Mouse (Mus musculus) heart, embryonic 14.5 days (tissue): ENCODE measurements around the gene Plpp3. TPM values are rescaled to one million over a fixed set of nuclear protein-coding genes. Genes with fewer than 3 reads are reported as not detected.

Source experiments
- ATAC-seq: fragments of 200-750 bp; cut with Nextera tagmentation; 2 replicates; pipeline ENCODE4 v1.8.0; 2017; ENCODE audit warnings: low read depth, moderate TSS enrichment; ENCODE audit not compliant: insufficient number of reproducible peaks, insufficient read depth, low FRiP score
- H3K27ac ChIP-seq, 2 experiments: fragments of 200-500 bp in 1 of 2; fragments of 300-500 bp in 1 of 2; sonication (generic) in 1 of 2; replicated peaks in 1 of 2; 2 replicates each; pipeline ENCODE4 v1.5.1; 2012 to 2014; ENCODE audit warnings: low read depth in 2 of 2, low read length in 2 of 2, control low read depth in 1 of 2, mild to moderate bottlenecking in 1 of 2, mixed read lengths in 1 of 2; ENCODE audit not compliant: control insufficient read depth in 1 of 2, insufficient read depth in 1 of 2
- H3K27me3 ChIP-seq: fragments of 300-500 bp; sonication (generic); 2 replicates; pipeline ENCODE4 v1.6.1; 2014; ENCODE audit warnings: mild to moderate bottlenecking, low read length, control low read depth; ENCODE audit not compliant: control insufficient read depth, insufficient read depth
- H3K36me3 ChIP-seq: fragments of 300-500 bp; sonication (generic); 2 replicates; pipeline ENCODE4 v1.6.1; 2014; ENCODE audit warnings: mild to moderate bottlenecking, control low read depth, low read length, mixed read lengths; ENCODE audit not compliant: control insufficient read depth, insufficient read depth
- H3K4me1 ChIP-seq, 2 experiments: fragments of 200-500 bp in 1 of 2; fragments of 300-500 bp in 1 of 2; sonication (generic) in 1 of 2; 2 replicates each; pipeline ENCODE4 v1.6.1; 2012 to 2014; ENCODE audit warnings: low read length in 2 of 2, control low read depth in 1 of 2, mixed read lengths in 1 of 2; ENCODE audit not compliant: control insufficient read depth in 2 of 2, insufficient read depth in 2 of 2
- H3K4me2 ChIP-seq: fragments of 300-500 bp; sonication (generic); 2 replicates; pipeline ENCODE4 v1.6.1; 2014; ENCODE audit warnings: mild to moderate bottlenecking, low read length
- H3K4me3 ChIP-seq, 2 experiments: fragments of 200-500 bp in 1 of 2; fragments of 300-500 bp in 1 of 2; sonication (generic) in 1 of 2; 2 replicates each; pipeline ENCODE4 v1.5.1; 2012 to 2014; ENCODE audit warnings: low read length in 2 of 2, mild to moderate bottlenecking in 2 of 2, control low read depth in 1 of 2, low read depth in 1 of 2, moderate library complexity in 1 of 2; ENCODE audit not compliant: control insufficient read depth in 1 of 2, insufficient read depth in 1 of 2
- H3K9ac ChIP-seq: fragments of 300-500 bp; sonication (generic); 2 replicates; pipeline ENCODE4 v1.6.1; 2014; ENCODE audit warnings: mild to moderate bottlenecking, low read length
- H3K9me3 ChIP-seq: fragments of 300-500 bp; sonication (generic); 2 replicates; pipeline ENCODE4 v1.6.1; 2016; ENCODE audit warnings: low read length, control low read depth; ENCODE audit not compliant: control insufficient read depth
- WGBS: fragments of 180-500 bp; shearing (Covaris S2); extraction: QIAGEN DNeasy Blood & Tissue Kit; methylation state at CpG from one replicate; pipeline ENCODE4 v1.1.7; 2014; 5-methylcytosine and 5-hydroxymethylcytosine counted together
- polyA plus RNA-seq: library from polyadenylated mRNA; unstranded; fragments of >200 nt; fragmentation: Nextera tagmentation; extraction: Ambion mirVana; gene quantifications from 2 replicates; pipeline ENCODE4 v1.2.1, GENCODE M21; 2014

Plpp3 gene
- polyA plus RNA-seq, 1 experiment from 2014 or later = 32.8 TPM

DNA sequence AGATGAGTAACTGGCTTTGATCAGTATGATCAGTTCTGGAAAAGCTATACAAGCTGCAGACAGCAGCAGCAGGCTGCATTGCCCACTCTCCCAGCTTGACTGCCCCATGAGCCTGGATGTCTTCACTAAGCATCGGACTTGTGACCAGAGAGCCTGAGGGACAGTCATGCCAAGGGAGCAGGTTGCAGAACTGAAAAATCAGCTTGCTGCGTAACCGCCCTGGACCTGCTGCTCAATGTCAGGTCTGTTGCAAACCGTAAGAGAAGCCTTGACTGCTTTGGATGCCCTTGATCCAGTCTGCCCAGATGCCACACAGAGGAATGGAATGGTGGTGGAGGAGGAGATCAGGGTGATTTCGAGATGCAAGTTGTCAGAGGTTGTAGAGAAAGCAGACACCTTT is 41.5 kb downstream of the Plpp3 start:
- 84% methylated on average over 5 of the region's 5 CpGs for WGBS
- ATAC-seq = no peak
- Histone ChIP-seq H3K4me2 (no peak overlapping the region), H3K27ac (no peak overlapping the region), H3K9ac (no peak overlapping the region), H3K9me3 (no peaks in the 10 kb centered on the region), H3K4me3 (no peak overlapping the region), H3K27me3 (no peaks in the 10 kb centered on the region), H3K4me1 (peaks cover 0 to 3% of the 10 kb centered on the region in 2 experiments; a peak in 2 of 4 replicates), H3K36me3 (peaks cover 14% of the 10 kb centered on the region; the same call in 1 of the 2 replicates)

DNA sequence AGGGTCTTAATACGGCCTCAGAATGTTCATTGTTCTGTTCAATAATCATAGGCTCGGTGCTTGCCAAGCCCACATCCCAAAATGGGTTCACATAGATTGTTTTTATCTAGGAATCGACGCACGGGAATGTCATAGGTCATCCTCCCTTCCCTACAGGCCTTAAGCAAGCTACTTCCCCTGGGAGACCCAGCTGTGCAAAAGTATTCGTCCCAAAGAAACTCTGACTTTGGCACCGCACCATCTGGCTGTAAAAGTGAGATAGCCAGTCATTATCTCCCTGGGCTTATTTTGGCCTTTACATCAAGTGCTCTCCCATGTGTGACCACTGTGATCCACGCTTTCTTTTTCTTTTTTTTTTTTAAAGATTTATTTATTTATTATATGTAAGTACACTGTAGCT is 42.2 kb downstream of the Plpp3 start:
- no peak for ATAC-seq
- peaks cover 0 to 3% of the 10 kb centered on the region in 2 experiments; a peak in 2 of 4 replicates for H3K4me1 ChIP-seq
- peaks cover 14% of the 10 kb centered on the region; the same call in 1 of the 2 replicates for H3K36me3 ChIP-seq
- WGBS = 62% methylated on average over 8 of the region's 8 CpGs
- no peaks in the 10 kb centered on the region for H3K9me3 ChIP-seq
- H3K4me3 ChIP-seq = no peak overlapping the region
- H3K27me3 ChIP-seq = no peaks in the 10 kb centered on the region
- H3K4me2 ChIP-seq = no peak overlapping the region
- no peak overlapping the region for H3K9ac ChIP-seq
- no peak overlapping the region for H3K27ac ChIP-seq

- H3K9me3 ChIP-seq = no peaks in the 10 kb centered on the region
- peaks cover 6% of the 10 kb centered on the region; the same call in 1 of the 2 replicates for H3K36me3 ChIP-seq
- H3K27ac ChIP-seq = no peak overlapping the region
- no peak overlapping the region for H3K9ac ChIP-seq
- 57% methylated on average over 14 of the region's 14 CpGs for WGBS
- H3K4me1 ChIP-seq = peaks cover 11 to 12% of the 10 kb centered on the region in 2 experiments
- H3K4me3 ChIP-seq = no peak overlapping the region
- no peak overlapping the region for H3K4me2 ChIP-seq
- ATAC-seq = no peak
- H3K27me3 ChIP-seq = no peaks in the 10 kb centered on the region
These were observed 43.7 kb downstream of the Plpp3 start for GRCm38 (mm10) chr4:105200624-105201524.

GRCm38 (mm10) chr4:105202439-105202838 is 45.3 kb downstream of the Plpp3 start:
- Histone ChIP-seq H3K9me3 (no peaks in the 10 kb centered on the region), H3K4me1 (peaks cover 21 to 23% of the 10 kb centered on the region in 2 experiments), H3K36me3 (peaks cover 6% of the 10 kb centered on the region; the same call in 1 of the 2 replicates), H3K27ac (no peak overlapping the region), H3K4me3 (no peak overlapping the region), H3K4me2 (no peak overlapping the region), H3K27me3 (no peaks in the 10 kb centered on the region), H3K9ac (no peak overlapping the region)
- no peak for ATAC-seq
- 90% methylated on average over 3 of the region's 3 CpGs for WGBS

GRCm38 (mm10) chr4:105203303-105203761 is 46.2 kb downstream of the Plpp3 start:
- no peak for ATAC-seq
- Histone ChIP-seq H3K4me1 (peaks cover 21 to 23% of the 10 kb centered on the region in 2 experiments), H3K9ac (no peak overlapping the region), H3K9me3 (no peaks in the 10 kb centered on the region), H3K27me3 (no peaks in the 10 kb centered on the region), H3K4me3 (no peak overlapping the region), H3K36me3 (peaks cover 1% of the 10 kb centered on the region), H3K4me2 (no peak overlapping the region), H3K27ac (no peak overlapping the region)
- WGBS = 82% methylated on average over 2 of the region's 2 CpGs

DNA sequence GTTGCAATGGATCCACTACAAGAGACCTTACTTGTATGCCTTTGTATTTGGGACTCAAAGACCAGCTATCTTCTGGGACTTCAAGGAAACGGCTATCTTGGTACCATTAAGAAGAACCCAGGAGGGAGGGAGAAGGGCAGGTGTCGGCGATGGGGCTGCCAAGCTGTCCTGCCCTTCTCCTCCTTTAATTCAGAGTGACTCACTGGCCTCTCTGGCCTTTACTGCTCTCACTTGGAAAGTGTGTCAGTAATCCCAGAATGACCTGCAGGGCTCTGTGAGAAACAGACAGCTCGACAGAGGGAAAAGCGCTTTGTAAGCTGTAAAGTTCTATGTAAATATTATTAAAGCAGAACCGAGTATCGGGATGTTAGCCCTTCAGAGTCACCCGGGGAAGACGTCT is 46.9 kb downstream of the Plpp3 start:
- no peaks in the 10 kb centered on the region for H3K9me3 ChIP-seq
- no peak overlapping the region for H3K27ac ChIP-seq
- no peak overlapping the region for H3K4me2 ChIP-seq
- no peak overlapping the region for H3K9ac ChIP-seq
- peaks cover 7% of the 10 kb centered on the region; the same call in 1 of the 2 replicates for H3K36me3 ChIP-seq
- H3K4me1 ChIP-seq = peaks cover 21 to 23% of the 10 kb centered on the region in 2 experiments
- no peak for ATAC-seq
- no peak overlapping the region for H3K4me3 ChIP-seq
- WGBS = 71% methylated on average over 9 of the region's 9 CpGs
- H3K27me3 ChIP-seq = no peaks in the 10 kb centered on the region

GRCm38 (mm10) chr4:105205045-105205851 is 48.1 kb downstream of the Plpp3 start:
- peak; percentile 53 for ATAC-seq
- H3K4me2 ChIP-seq = peak overlapping the region; percentile 18; the same call in 1 of the 2 replicates
- H3K36me3 ChIP-seq = peaks cover 7% of the 10 kb centered on the region; the same call in 1 of the 2 replicates
- H3K9me3 ChIP-seq = no peaks in the 10 kb centered on the region
- peaks cover 21 to 28% of the 10 kb centered on the region in 2 experiments for H3K4me1 ChIP-seq
- 61% methylated on average over 15 of the region's 15 CpGs for WGBS
- no peak overlapping the region for H3K9ac ChIP-seq
- peak overlapping the region in 1 of 2 experiments; percentile 38; a peak in 1 of 4 replicates for H3K27ac ChIP-seq
- no peak overlapping the region for H3K4me3 ChIP-seq
- H3K27me3 ChIP-seq = no peaks in the 10 kb centered on the region
